Comparison of ENCODE assay signal across 9 mouse cellular contexts in genomic region chr8:94869146-94869545, GRCm38 (mm10). TPM values are rescaled to one million over a fixed set of nuclear protein-coding genes. Genes with fewer than 3 reads are reported as not detected.
DNase-seq lines count a peak whose midpoint lies in the region; ATAC-seq and TF ChIP-seq lines count a peak whose summit lies in the region.
"Had no signal": no experiment of that assay in that cellular context is flagged by ENCODE, and none has a peak within 500 bp of the region (broad histone marks: within the 10 kb centered on the region; RNA-seq: fewer than 3 reads in every experiment).

No protein-coding gene starts in this region.

- no peak for ATAC-seq in forebrain, embryonic 13.5 days
- no peak for ATAC-seq in hindbrain, embryonic 16.5 days
- 0 out of 2 replicates have a peak, but pooled peaks have one; percentile 1 for ATAC-seq in neural tube, embryonic 13.5 days (ENCODE audit: low read depth)

- peaks cover 55% of the 10 kb centered on the region for H3K4me1 ChIP-seq in forebrain, embryonic 13.5 days
- peaks cover 38% of the 10 kb centered on the region for H3K4me1 ChIP-seq in hindbrain, embryonic 16.5 days (ENCODE audit: control insufficient read depth, insufficient read depth, low read depth, low read length)
- peaks cover 59% of the 10 kb centered on the region for H3K4me1 ChIP-seq in neural tube, embryonic 13.5 days (replicated peaks)

- intact Hi-C loops in left cerebral cortex, adult 2 months (cut with DNase I), result no loop called here

- no peak for DNase-seq in left cerebral cortex, adult 2 months (ENCODE audit: extremely low spot score in 1 of 2, low spot score in 2 of 2)
- DNase-seq in left cerebral cortex, adult 9 months (ENCODE audit: low spot score in 2 of 2), result no peak
- no peak for DNase-seq in liver
- no peak for DNase-seq in kidney, postnatal 14 days
- DNase-seq in urinary bladder, postnatal 4 days (ENCODE audit: low spot score in 2 of 2), result no peak
- DNase-seq: lung, adult 2 months had no signal

- H3K36me3 ChIP-seq in forebrain, embryonic 13.5 days (ENCODE audit: poor library complexity, severe bottlenecking), result peaks cover 41% of the 10 kb centered on the region
- peaks cover 30% of the 10 kb centered on the region for H3K36me3 ChIP-seq in hindbrain, embryonic 16.5 days (ENCODE audit: control insufficient read depth, insufficient read depth, low read length)
- H3K36me3 ChIP-seq in neural tube, embryonic 13.5 days, result peaks cover 36% of the 10 kb centered on the region

- H3K4me2 ChIP-seq in forebrain, embryonic 13.5 days, result peak overlapping the region; percentile 85
- H3K4me2 ChIP-seq in hindbrain, embryonic 16.5 days (ENCODE audit: low read length), result peak overlapping the region; percentile 54
- H3K4me2 ChIP-seq in neural tube, embryonic 13.5 days, result peak overlapping the region; percentile 94

- peak overlapping the region; percentile 53 for H3K4me3 ChIP-seq in left cerebral cortex, adult 2 months
- H3K4me3 ChIP-seq in forebrain, embryonic 13.5 days, result peak overlapping the region; percentile 57
- peak overlapping the region; percentile 73 for H3K4me3 ChIP-seq in hindbrain, embryonic 16.5 days (ENCODE audit: low read length)
- H3K4me3 ChIP-seq in neural tube, embryonic 13.5 days, result peak overlapping the region; percentile 70

- H3K9ac ChIP-seq in forebrain, embryonic 13.5 days, result peak overlapping the region; percentile 69
- H3K9ac ChIP-seq in hindbrain, embryonic 16.5 days (ENCODE audit: low read depth, low read length), result peak overlapping the region; percentile 81
- peak overlapping the region; percentile 89 for H3K9ac ChIP-seq in neural tube, embryonic 13.5 days

- no peaks in the 10 kb centered on the region for H3K9me3 ChIP-seq in forebrain, embryonic 13.5 days (replicated peaks)
- H3K9me3 ChIP-seq in hindbrain, embryonic 16.5 days (ENCODE audit: control insufficient read depth, low read length), result no peaks in the 10 kb centered on the region
- H3K9me3 ChIP-seq in neural tube, embryonic 13.5 days, result no peaks in the 10 kb centered on the region

- no peak for TF ChIP-seq CTCF in left cerebral cortex, adult 2 months (IDR thresholded peaks at IDR 0.05)

- peaks cover 2% of the 10 kb centered on the region; the same call in 1 of the 2 replicates for H3K27me3 ChIP-seq in forebrain, embryonic 13.5 days
- no peaks in the 10 kb centered on the region for H3K27me3 ChIP-seq in hindbrain, embryonic 16.5 days (replicated peaks; ENCODE audit: control insufficient read depth, insufficient read depth, low read length)
- peaks cover 7% of the 10 kb centered on the region; the same call in 1 of the 2 replicates for H3K27me3 ChIP-seq in neural tube, embryonic 13.5 days

- no peak overlapping the region for H3K27ac ChIP-seq in left cerebral cortex, adult 2 months
- no peak overlapping the region for H3K27ac ChIP-seq in forebrain, embryonic 13.5 days
- H3K27ac ChIP-seq in hindbrain, embryonic 16.5 days (ENCODE audit: low read depth, low read length), result no peak overlapping the region
- 0 out of 2 replicates have a peak overlapping the region, but pooled peaks have one; percentile 33 for H3K27ac ChIP-seq in neural tube, embryonic 13.5 days (replicated peaks)

- WGBS in forebrain, embryonic 13.5 days, result 58% methylated on average over 6 of the region's 7 CpGs
- 53% methylated on average over 6 of the region's 7 CpGs for WGBS in hindbrain, embryonic 16.5 days
- 61% methylated on average over 7 of the region's 7 CpGs for WGBS in neural tube, embryonic 13.5 days

RNA-seq across cellular contexts. Expression of gene Dok4, which starts 7.0 kb away (rescaled TPM):
- 10 to 100 TPM; 17.6 to 19.2 TPM for total RNA-seq in left cerebral cortex, adult 2 months (2021)
- polyA plus RNA-seq in forebrain, embryonic 13.5 days (2015; fragmentation: Nextera tagmentation; extraction: Ambion mirVana), result 38.2 and 39.2 TPM in 2 replicates
- polyA plus RNA-seq in hindbrain, embryonic 16.5 days (2015; fragmentation: Nextera tagmentation; extraction: Ambion mirVana), result 91.1 and 95.5 TPM in 2 replicates
- 80.2 and 103 TPM in 2 replicates for polyA plus RNA-seq in neural tube, embryonic 13.5 days (2015; fragmentation: Nextera tagmentation; extraction: Ambion mirVana)

RNA-seq across cellular contexts. Expression of gene Polr2c, which starts 11.9 kb away (rescaled TPM):
- total RNA-seq in left cerebral cortex, adult 2 months (2021), result 10 to 100 TPM; 72.1 to 79.8 TPM
- 170 TPM in 2 replicates for polyA plus RNA-seq in forebrain, embryonic 13.5 days (2015; fragmentation: Nextera tagmentation; extraction: Ambion mirVana)
- polyA plus RNA-seq in hindbrain, embryonic 16.5 days (2015; fragmentation: Nextera tagmentation; extraction: Ambion mirVana), result 109 and 119 TPM in 2 replicates
- 116 and 125 TPM in 2 replicates for polyA plus RNA-seq in neural tube, embryonic 13.5 days (2015; fragmentation: Nextera tagmentation; extraction: Ambion mirVana)

RNA-seq across cellular contexts. Expression of gene Ciapin1, which starts 31.0 kb away (rescaled TPM):
- 10 to 100 TPM; 71.4 to 76.8 TPM for total RNA-seq in left cerebral cortex, adult 2 months (2021)
- 162 and 176 TPM in 2 replicates for polyA plus RNA-seq in forebrain, embryonic 13.5 days (2015; fragmentation: Nextera tagmentation; extraction: Ambion mirVana)
- polyA plus RNA-seq in hindbrain, embryonic 16.5 days (2015; fragmentation: Nextera tagmentation; extraction: Ambion mirVana), result 190 and 191 TPM in 2 replicates
- 178 and 204 TPM in 2 replicates for polyA plus RNA-seq in neural tube, embryonic 13.5 days (2015; fragmentation: Nextera tagmentation; extraction: Ambion mirVana)

RNA-seq across cellular contexts. Expression of gene Coq9, which starts 31.0 kb away (rescaled TPM):
- total RNA-seq in left cerebral cortex, adult 2 months (2021), result 10 to 100 TPM; 84.5 to 89.1 TPM
- 55.0 and 60.8 TPM in 2 replicates for polyA plus RNA-seq in forebrain, embryonic 13.5 days (2015; fragmentation: Nextera tagmentation; extraction: Ambion mirVana)
- 67.7 and 69.8 TPM in 2 replicates for polyA plus RNA-seq in hindbrain, embryonic 16.5 days (2015; fragmentation: Nextera tagmentation; extraction: Ambion mirVana)
- 57.7 and 64.4 TPM in 2 replicates for polyA plus RNA-seq in neural tube, embryonic 13.5 days (2015; fragmentation: Nextera tagmentation; extraction: Ambion mirVana)

RNA-seq across cellular contexts. Expression of gene Ccdc102a, which starts 48.8 kb away (rescaled TPM):
- 1 to 10 TPM; 1.6 to 2.0 TPM for total RNA-seq in left cerebral cortex, adult 2 months (2021)
- polyA plus RNA-seq in forebrain, embryonic 13.5 days (2015; fragmentation: Nextera tagmentation; extraction: Ambion mirVana), result 5.6 TPM in 2 replicates
- 5.7 and 6.9 TPM in 2 replicates for polyA plus RNA-seq in hindbrain, embryonic 16.5 days (2015; fragmentation: Nextera tagmentation; extraction: Ambion mirVana)
- 8.1 and 10.1 TPM in 2 replicates for polyA plus RNA-seq in neural tube, embryonic 13.5 days (2015; fragmentation: Nextera tagmentation; extraction: Ambion mirVana)
